Mouse (Mus musculus): ENCODE data around the gene Rrp9. TPM values are rescaled to one million over a fixed set of nuclear protein-coding genes. Genes with fewer than 3 reads are reported as not detected.

The Rrp9 gene
- polyA plus RNA-seq, 1 experiment = 109 TPM

- H3K4me3 ChIP-seq (ENCODE audit: insufficient read depth, poor library complexity, severe bottlenecking) = no peak overlapping the region
- no peak for TF ChIP-seq CEBPB (IDR thresholded peaks at IDR 0.05; ENCODE audit: low read depth)
- no peak for TF ChIP-seq FOSL1 (IDR thresholded peaks at IDR 0.05; ENCODE audit: insufficient read depth, low read length, poor library complexity, severe bottlenecking)
- TF ChIP-seq CTCF (IDR thresholded peaks at IDR 0.05; ENCODE audit: control insufficient read depth, insufficient read depth, insufficient read length) = no peak
- TF ChIP-seq MYOG (IDR thresholded peaks at IDR 0.05; ENCODE audit: control insufficient read depth, extremely low read depth, insufficient read length) = no peak
- TF ChIP-seq MAX (IDR thresholded peaks at IDR 0.05) = no peak
- no peak for TF ChIP-seq USF1 (IDR thresholded peaks at IDR 0.05; ENCODE audit: low read depth)
- no peak for TF ChIP-seq MYOD1 (IDR thresholded peaks at IDR 0.05; ENCODE audit: control insufficient read depth, insufficient read length, low read depth)
- H3K79me3 ChIP-seq (ENCODE audit: low read depth) = no peaks in the 10 kb centered on the region
- no peak overlapping the region for H3ac ChIP-seq (ENCODE audit: control insufficient read depth, insufficient read length, low read depth)
- no peaks in the 10 kb centered on the region for H3K36me3 ChIP-seq (ENCODE audit: control insufficient read depth, insufficient read depth)
- no peaks in the 10 kb centered on the region for H3K79me2 ChIP-seq (ENCODE audit: control insufficient read depth, insufficient read depth)
- H3K27me3 ChIP-seq (ENCODE audit: control insufficient read depth, insufficient read depth, insufficient read length) = no peaks in the 10 kb centered on the region
Observed at GRCm38 (mm10) chr9:106501846-106502245, 26.1 kb downstream of the Rrp9 start.

- TF ChIP-seq MAX (IDR thresholded peaks at IDR 0.05) (no peak), CTCF (IDR thresholded peaks at IDR 0.05; ENCODE audit: control insufficient read depth, insufficient read depth, insufficient read length) (no peak), FOSL1 (IDR thresholded peaks at IDR 0.05; ENCODE audit: insufficient read depth, low read length, poor library complexity, severe bottlenecking) (no peak), CEBPB (IDR thresholded peaks at IDR 0.05; ENCODE audit: low read depth) (no peak), MYOD1 (IDR thresholded peaks at IDR 0.05; ENCODE audit: control insufficient read depth, insufficient read length, low read depth) (no peak), MYOG (IDR thresholded peaks at IDR 0.05; ENCODE audit: control insufficient read depth, extremely low read depth, insufficient read length) (no peak), USF1 (IDR thresholded peaks at IDR 0.05; ENCODE audit: low read depth) (no peak)
- no peaks in the 10 kb centered on the region for H3K79me2 ChIP-seq (ENCODE audit: control insufficient read depth, insufficient read depth)
- no peaks in the 10 kb centered on the region for H3K36me3 ChIP-seq (ENCODE audit: control insufficient read depth, insufficient read depth)
- no peak overlapping the region for H3ac ChIP-seq (ENCODE audit: control insufficient read depth, insufficient read length, low read depth)
- no peak overlapping the region for H3K4me3 ChIP-seq (ENCODE audit: insufficient read depth, poor library complexity, severe bottlenecking)
- peaks cover 4% of the 10 kb centered on the region for H3K27me3 ChIP-seq (ENCODE audit: control insufficient read depth, insufficient read depth, insufficient read length)
- H3K79me3 ChIP-seq (ENCODE audit: low read depth) = no peaks in the 10 kb centered on the region
Observed at GRCm38 (mm10) chr9:106504246-106504645, 28.5 kb downstream of the Rrp9 start.

- peaks cover 12% of the 10 kb centered on the region for H3K27me3 ChIP-seq (ENCODE audit: control insufficient read depth, insufficient read depth, insufficient read length)
Observed at GRCm38 (mm10) chr9:106509356-106509755, 33.6 kb downstream of the Rrp9 start.

DNA sequence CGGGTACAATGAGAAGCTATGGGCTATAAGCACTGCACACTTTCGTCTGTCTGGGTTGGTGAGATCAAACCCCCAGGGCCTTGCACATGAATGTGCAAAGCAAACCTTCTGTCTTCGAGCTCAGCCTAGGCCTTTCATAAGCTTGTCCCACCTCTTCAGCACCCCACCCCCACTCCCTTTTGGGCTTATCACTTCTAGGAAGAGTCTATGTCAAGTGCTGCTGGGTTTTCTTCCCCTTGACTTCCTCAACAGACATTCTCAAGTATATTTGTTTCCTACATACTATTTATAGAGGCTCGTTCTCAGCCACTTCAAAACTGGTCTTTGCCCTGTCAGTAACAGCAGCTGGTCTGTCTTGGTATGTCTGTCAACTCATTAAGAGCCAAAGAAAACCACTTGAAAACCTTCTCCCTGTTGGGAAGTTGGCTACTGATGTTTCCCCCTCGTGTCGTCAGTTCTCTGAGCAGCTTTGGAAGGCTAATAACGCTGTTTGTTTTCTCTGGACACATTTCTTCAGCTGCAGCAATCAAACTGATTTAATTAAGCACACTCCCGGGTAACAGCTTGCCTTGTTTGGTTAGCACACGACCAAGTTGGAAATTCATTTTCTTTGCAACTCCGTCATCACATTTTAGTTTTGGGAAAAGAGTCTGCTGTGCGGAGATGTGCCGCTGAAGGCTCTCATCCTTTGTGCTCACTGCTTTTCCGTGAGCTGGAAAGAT is 37.1 kb downstream of the Rrp9 start:
- no peak overlapping the region for H3K4me3 ChIP-seq (ENCODE audit: insufficient read depth, poor library complexity, severe bottlenecking)
- peaks cover 32% of the 10 kb centered on the region for H3K27me3 ChIP-seq (ENCODE audit: control insufficient read depth, insufficient read depth, insufficient read length)
- no peaks in the 10 kb centered on the region for H3K79me2 ChIP-seq (ENCODE audit: control insufficient read depth, insufficient read depth)
- no peaks in the 10 kb centered on the region for H3K36me3 ChIP-seq (ENCODE audit: control insufficient read depth, insufficient read depth)
- no peaks in the 10 kb centered on the region for H3K79me3 ChIP-seq (ENCODE audit: low read depth)
- H3ac ChIP-seq (ENCODE audit: control insufficient read depth, insufficient read length, low read depth) = no peak overlapping the region
- TF ChIP-seq CEBPB (IDR thresholded peaks at IDR 0.05; ENCODE audit: low read depth) = no peak
- TF ChIP-seq MYOG (IDR thresholded peaks at IDR 0.05; ENCODE audit: control insufficient read depth, extremely low read depth, insufficient read length) = no peak
- no peak for TF ChIP-seq MYOD1 (IDR thresholded peaks at IDR 0.05; ENCODE audit: control insufficient read depth, insufficient read length, low read depth)
- TF ChIP-seq FOSL1 (IDR thresholded peaks at IDR 0.05; ENCODE audit: insufficient read depth, low read length, poor library complexity, severe bottlenecking) = no peak
- no peak for TF ChIP-seq CTCF (IDR thresholded peaks at IDR 0.05; ENCODE audit: control insufficient read depth, insufficient read depth, insufficient read length)
- no peak for TF ChIP-seq USF1 (IDR thresholded peaks at IDR 0.05; ENCODE audit: low read depth)
- no peak for TF ChIP-seq MAX (IDR thresholded peaks at IDR 0.05)

More at GRCm38 (mm10) chr9:106509356-106509755, 33.6 kb downstream of the Rrp9 start:
- no peaks in the 10 kb centered on the region for H3K79me3 ChIP-seq (ENCODE audit: low read depth)
- H3ac ChIP-seq (ENCODE audit: control insufficient read depth, insufficient read length, low read depth) = no peak overlapping the region
- no peaks in the 10 kb centered on the region for H3K79me2 ChIP-seq (ENCODE audit: control insufficient read depth, insufficient read depth)
- no peak overlapping the region for H3K4me3 ChIP-seq (ENCODE audit: insufficient read depth, poor library complexity, severe bottlenecking)
- H3K36me3 ChIP-seq (ENCODE audit: control insufficient read depth, insufficient read depth) = no peaks in the 10 kb centered on the region
- TF ChIP-seq FOSL1 (IDR thresholded peaks at IDR 0.05; ENCODE audit: insufficient read depth, low read length, poor library complexity, severe bottlenecking) (no peak), MYOD1 (IDR thresholded peaks at IDR 0.05; ENCODE audit: control insufficient read depth, insufficient read length, low read depth) (no peak)

- Histone ChIP-seq H3K79me3 (ENCODE audit: low read depth) (no peaks in the 10 kb centered on the region), H3K4me3 (ENCODE audit: insufficient read depth, poor library complexity, severe bottlenecking) (no peak overlapping the region), H3K27me3 (ENCODE audit: control insufficient read depth, insufficient read depth, insufficient read length) (peaks cover 30% of the 10 kb centered on the region), H3K36me3 (ENCODE audit: control insufficient read depth, insufficient read depth) (no peaks in the 10 kb centered on the region), H3K79me2 (ENCODE audit: control insufficient read depth, insufficient read depth) (no peaks in the 10 kb centered on the region), H3ac (ENCODE audit: control insufficient read depth, insufficient read length, low read depth) (no peak overlapping the region)
- TF ChIP-seq MAX (IDR thresholded peaks at IDR 0.05) (no peak), MYOD1 (IDR thresholded peaks at IDR 0.05; ENCODE audit: control insufficient read depth, insufficient read length, low read depth) (no peak), USF1 (IDR thresholded peaks at IDR 0.05; ENCODE audit: low read depth) (no peak), CTCF (IDR thresholded peaks at IDR 0.05; ENCODE audit: control insufficient read depth, insufficient read depth, insufficient read length) (no peak), CEBPB (IDR thresholded peaks at IDR 0.05; ENCODE audit: low read depth) (no peak)
Observed at GRCm38 (mm10) chr9:106513566-106513965, 37.8 kb downstream of the Rrp9 start.

GRCm38 (mm10) chr9:106514273-106514672 is 38.5 kb downstream of the Rrp9 start, which contains the start of gene Iqcf5:
Gene Iqcf5 (plus strand): TSS chr9:106514573.
- H3K36me3 ChIP-seq (ENCODE audit: control insufficient read depth, insufficient read depth) = no peaks in the 10 kb centered on the region
- H3ac ChIP-seq (ENCODE audit: control insufficient read depth, insufficient read length, low read depth) = no peak within 1 kb of the TSS
- TF ChIP-seq FOSL1 (IDR thresholded peaks at IDR 0.05; ENCODE audit: insufficient read depth, low read length, poor library complexity, severe bottlenecking) = no peak
- TF ChIP-seq CEBPB (IDR thresholded peaks at IDR 0.05; ENCODE audit: low read depth) = no peak
- TF ChIP-seq USF1 (IDR thresholded peaks at IDR 0.05; ENCODE audit: low read depth) = no peak
- no peak for TF ChIP-seq MYOD1 (IDR thresholded peaks at IDR 0.05; ENCODE audit: control insufficient read depth, insufficient read length, low read depth)
- TF ChIP-seq MAX (IDR thresholded peaks at IDR 0.05) = no peak
- no peak for TF ChIP-seq CTCF (IDR thresholded peaks at IDR 0.05; ENCODE audit: control insufficient read depth, insufficient read depth, insufficient read length)
- no peak for TF ChIP-seq MYOG (IDR thresholded peaks at IDR 0.05; ENCODE audit: control insufficient read depth, extremely low read depth, insufficient read length)
- H3K27me3 ChIP-seq (ENCODE audit: control insufficient read depth, insufficient read depth, insufficient read length) = peaks cover 30% of the 10 kb centered on the region
- no peaks in the 10 kb centered on the region for H3K79me2 ChIP-seq (ENCODE audit: control insufficient read depth, insufficient read depth)
- no peaks in the 10 kb centered on the region for H3K79me3 ChIP-seq (ENCODE audit: low read depth)
- H3K4me3 ChIP-seq (ENCODE audit: insufficient read depth, poor library complexity, severe bottlenecking) = no peak within 1 kb of the TSS

Measured in C2C12 (cell line).